Mouse (Mus musculus) embryonic fibroblast, embryonic 13.5 days (primary cell): ENCODE data around the gene Myh7.

Source experiments
- CTCF ChIP-seq: IDR thresholded peaks from 2 replicates; pipeline ENCODE4 v1.5.1; 2011; ENCODE audit warnings: mild to moderate bottlenecking, control low read depth, low read length, moderate library complexity, borderline replicate concordance; ENCODE audit not compliant: insufficient read depth
- POLR2A ChIP-seq: IDR thresholded peaks from 2 replicates; pipeline ENCODE4 v1.6.1; 2011; ENCODE audit warnings: low read depth, mild to moderate bottlenecking, control low read depth, low read length, moderate library complexity

- TF ChIP-seq POLR2A (no peak), CTCF (no peak)
Observed at GRCm38 (mm10) chr14:55014591-55014990, 20.2 kb upstream of the Myh7 start.
